Mouse (Mus musculus): ENCODE measurements at regions not wholly inside any gene's neighbourhood (a gene's known extent, or its start where the extent isn't known, plus 50 kb on each side); places are given as distances from the start of the nearest gene placed in this dataset. TPM values are rescaled to one million over a fixed set of nuclear protein-coding genes. Genes with fewer than 3 reads are reported as not detected.

DNA sequence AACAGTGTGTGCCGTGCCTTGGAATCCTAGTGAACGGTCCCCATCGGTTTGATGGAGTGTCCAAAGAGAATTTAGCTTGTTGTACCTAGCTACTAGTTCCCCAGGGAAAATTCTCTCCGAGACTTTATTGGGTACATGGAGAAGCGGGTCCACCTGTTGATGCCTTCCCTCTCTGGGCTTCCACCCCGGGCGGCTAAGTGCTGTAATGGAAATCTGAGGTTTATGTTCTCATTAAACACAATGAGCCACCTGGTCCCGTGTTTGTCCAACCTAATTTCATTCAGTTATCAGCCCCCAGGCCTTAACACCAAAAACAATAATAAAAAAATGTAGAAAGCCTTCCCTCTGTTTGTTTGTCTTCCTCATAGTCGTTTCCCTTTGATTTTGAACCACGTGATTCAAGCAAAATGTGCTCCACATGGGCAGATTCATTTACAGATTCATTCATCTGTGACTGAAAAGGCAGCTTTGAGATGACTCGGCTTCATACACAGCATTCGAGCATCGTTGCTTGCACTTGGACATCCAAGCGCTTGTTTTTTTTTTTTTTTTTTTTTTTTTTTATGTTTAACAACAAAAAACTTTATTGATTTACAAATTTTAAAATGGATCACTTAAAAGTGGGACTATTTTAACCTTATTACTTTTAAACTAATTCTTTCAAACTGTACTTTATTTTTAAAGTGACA, 84.5 kb upstream of the Smim23 start:
- DNase-seq: no peak

- peak; percentile 69 to 73 for DNase-seq
Measured at GRCm38 (mm10) chr11:32907520-32908233, 83.3 kb upstream of the Smim23 start.

DNA sequence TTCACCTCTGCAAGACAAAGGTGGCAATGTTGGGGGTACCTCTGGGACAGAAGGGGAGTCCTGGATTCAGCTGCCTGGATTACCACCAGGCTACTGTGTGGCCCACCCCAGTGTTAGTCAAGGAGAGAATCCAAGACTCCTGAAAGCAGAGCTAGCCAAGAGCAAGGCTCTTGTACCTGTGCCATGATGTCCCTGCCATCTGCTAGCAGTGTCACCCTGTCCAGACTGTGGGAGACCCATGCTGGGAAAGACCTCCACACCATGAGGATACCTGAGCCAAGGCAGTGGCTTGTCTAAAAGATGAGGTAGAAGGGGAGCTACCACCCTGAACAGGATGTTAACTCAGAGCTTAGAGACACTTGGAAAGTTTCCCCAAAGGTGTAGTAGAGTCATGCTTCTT, 79.6 kb upstream of the Smim23 start:
- no peak for DNase-seq

GRCm38 (mm10) chr11:32903389-32903788, 79.0 kb upstream of the Smim23 start:
- no peak for DNase-seq

DNA sequence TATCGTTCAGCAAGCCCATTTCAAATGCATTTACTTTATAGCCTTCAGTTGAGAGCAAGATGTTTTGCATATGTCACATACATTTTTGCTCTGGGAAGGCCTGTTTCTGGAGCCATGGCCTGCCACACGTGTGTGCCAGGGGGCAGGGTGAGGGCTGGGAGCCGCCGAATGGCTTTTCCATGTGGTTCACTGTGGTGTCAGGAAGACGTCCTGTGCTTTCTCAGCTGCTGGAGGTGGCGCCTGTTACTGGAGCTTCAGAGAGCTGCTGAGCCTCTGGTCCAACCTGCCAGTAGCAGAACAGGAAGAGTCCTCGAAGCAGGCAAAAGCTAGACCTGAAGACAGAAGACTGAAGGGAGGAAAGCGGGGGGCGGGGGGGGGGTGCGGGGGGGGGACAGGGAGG, 78.5 kb upstream of the Smim23 start:
- no peak for DNase-seq

DNA sequence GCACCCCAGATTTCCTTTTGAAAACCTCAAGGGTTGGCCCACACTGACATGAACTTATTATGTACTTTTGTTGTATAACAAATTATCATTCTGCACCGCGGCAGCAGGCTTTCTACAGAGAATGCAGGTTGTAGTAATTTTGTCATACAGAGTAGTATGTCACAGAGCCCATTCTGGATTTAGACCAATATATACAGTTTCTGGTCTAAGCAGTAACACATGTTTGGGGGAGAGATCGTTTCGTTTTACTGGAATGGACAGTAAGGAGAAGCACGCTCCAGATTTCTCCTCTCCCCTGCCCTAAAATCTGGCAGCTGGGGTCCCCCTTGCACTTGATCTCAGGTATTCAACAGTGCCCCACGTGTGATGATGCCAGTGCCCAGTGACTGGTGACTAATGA, 76.0 kb upstream of the Smim23 start:
- no peak for DNase-seq

DNA sequence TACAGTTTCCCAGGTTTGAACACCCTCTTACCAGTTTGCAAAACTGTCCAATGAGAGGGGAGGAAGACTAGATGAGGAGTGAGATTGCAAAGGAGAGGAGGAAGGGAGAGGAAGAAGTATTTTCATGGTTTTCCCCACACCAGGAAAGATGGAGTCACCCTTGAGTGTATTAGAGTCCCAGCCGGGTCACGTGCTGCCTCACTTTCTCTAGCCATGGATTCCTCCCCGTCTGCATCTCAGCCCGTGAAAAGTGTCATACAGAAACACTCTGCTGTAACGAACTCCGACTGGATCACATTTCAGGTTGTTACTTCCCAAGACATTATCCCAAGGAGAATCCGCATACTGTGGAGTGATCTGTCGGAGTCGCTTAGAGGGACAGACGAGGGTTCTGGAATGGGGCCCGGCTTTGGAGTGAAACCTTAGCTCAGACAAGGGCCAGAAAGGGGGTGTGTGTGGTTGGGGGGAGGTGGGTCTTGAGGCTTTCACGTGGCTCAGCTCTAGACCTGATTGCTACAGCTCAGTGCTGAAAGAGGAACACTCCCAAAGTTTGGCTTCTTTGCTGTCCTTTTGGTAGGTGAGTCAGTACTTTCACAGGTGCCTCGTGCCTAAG, 75.3 kb upstream of the Smim23 start:
- no peak for DNase-seq

DNA sequence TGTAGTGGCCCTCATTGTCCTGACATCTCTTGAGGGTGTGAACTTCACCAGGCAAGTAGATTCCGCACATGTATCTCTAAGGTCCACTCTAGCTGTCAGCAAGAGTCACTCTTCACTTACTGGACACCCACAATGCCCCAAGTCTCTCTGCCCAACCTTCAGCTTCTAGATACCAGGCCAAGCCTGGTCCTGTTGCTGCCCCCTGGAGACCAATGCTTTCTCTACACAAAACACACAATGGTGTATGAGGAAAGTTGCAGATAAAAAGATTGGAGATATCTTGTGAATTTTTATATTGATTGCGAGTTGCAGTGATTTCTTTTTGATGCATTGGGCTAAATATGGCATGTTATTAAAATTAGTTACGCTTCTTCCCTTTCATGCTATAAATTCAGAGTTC, 71.0 kb upstream of the Smim23 start:
- peak; percentile 37 to 52 for DNase-seq

- peak; percentile 38 to 50 for DNase-seq
Measured at GRCm38 (mm10) chr11:32893146-32893903, 68.9 kb upstream of the Smim23 start.

GRCm38 (mm10) chr11:32892496-32892895, 68.1 kb upstream of the Smim23 start:
- peak; percentile 39 to 61 for DNase-seq

- peak; percentile 64 to 71 for DNase-seq
Measured at GRCm38 (mm10) chr11:32889248-32889647, 64.8 kb upstream of the Smim23 start.

DNA sequence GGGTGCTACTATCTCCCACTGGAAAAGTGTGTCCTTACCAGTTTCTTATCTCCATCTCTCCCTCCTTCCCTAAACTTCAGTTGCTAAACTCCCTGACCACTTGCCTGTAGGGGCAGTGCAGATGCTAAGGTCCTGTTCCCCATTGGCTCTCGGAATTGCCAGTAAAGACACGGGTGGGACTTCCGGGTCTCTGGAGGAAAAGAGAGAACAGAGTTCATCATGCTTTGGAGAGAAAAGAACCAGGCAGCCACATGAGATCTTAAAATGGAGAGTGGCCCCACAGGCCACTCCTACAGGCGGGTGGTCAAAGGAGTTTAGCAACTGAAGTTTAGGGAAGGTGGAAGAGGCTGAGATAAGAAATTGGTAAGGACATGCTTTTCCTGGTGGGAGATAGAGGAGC, 60.3 kb upstream of the Smim23 start:
- DNase-seq: no peak

- DNase-seq: no peak
Measured at GRCm38 (mm10) chr11:32883062-32883852, 58.9 kb upstream of the Smim23 start.

- no peak for DNase-seq
Measured at GRCm38 (mm10) chr11:32878967-32879366, 54.6 kb upstream of the Smim23 start.

Small RNA genes in the stretch of these regions (microRNA-seq; reads per million reads assigned to microRNA genes)
- not detected for gene Gm26052

Data from adrenal gland, postnatal 36 days (tissue).